Mouse (Mus musculus) testis, adult 2 months (tissue): Measurements from ENCODE around the gene Rpl39. TPM values are rescaled to one million over a fixed set of nuclear protein-coding genes. Genes with fewer than 3 reads are reported as not detected.

Experiments
- H3K27ac ChIP-seq: fragments of 200-500 bp; 2 replicates; pipeline ENCODE4 v1.5.1; 2012; ENCODE audit warnings: low read depth, low read length; ENCODE audit not compliant: control insufficient read depth, insufficient read depth
- H3K27me3 ChIP-seq: fragments of 200-500 bp; 2 replicates; pipeline ENCODE4 v1.6.1; 2012; ENCODE audit warnings: mild to moderate bottlenecking, low read length, moderate library complexity; ENCODE audit not compliant: control insufficient read depth, insufficient read depth
- H3K36me3 ChIP-seq: fragments of 200-500 bp; 2 replicates; pipeline ENCODE4 v1.6.1; 2012; ENCODE audit warnings: mild to moderate bottlenecking, low read length; ENCODE audit not compliant: control insufficient read depth, insufficient read depth
- H3K4me1 ChIP-seq: fragments of 200-500 bp; 2 replicates; pipeline ENCODE4 v1.6.1; 2012; ENCODE audit warnings: low read length; ENCODE audit not compliant: control insufficient read depth, insufficient read depth
- H3K4me3 ChIP-seq: fragments of 200-500 bp; 2 replicates; pipeline ENCODE4 v1.5.1; 2012; ENCODE audit warnings: low read depth, mild to moderate bottlenecking, low read length, moderate library complexity, mixed read lengths; ENCODE audit not compliant: control insufficient read depth
- CTCF ChIP-seq: fragments of 200-500 bp; IDR thresholded peaks from 2 replicates; pipeline ENCODE4 v1.5.1; 2012; ENCODE audit warnings: low read depth, mild to moderate bottlenecking, inconsistent platforms, low read length, moderate library complexity; ENCODE audit not compliant: control insufficient read depth, insufficient read depth, insufficient replicate concordance
- POLR2A ChIP-seq: fragments of 200-500 bp; IDR thresholded peaks from 2 replicates; pipeline ENCODE4 v1.6.1; 2012; ENCODE audit warnings: low read depth, mild to moderate bottlenecking, inconsistent platforms, low read length, moderate library complexity; ENCODE audit not compliant: control insufficient read depth
- polyA plus RNA-seq: library from polyadenylated mRNA; depleted of rRNA; stranded (reverse); fragments of >200 nt; gene quantifications from 2 replicates; pipeline ENCODE4 v1.2.3, GENCODE M21; 2012; rRNA removed

Gene Rpl39
- polyA plus RNA-seq, 1 experiment: 15.2 TPM

- H3K4me3 ChIP-seq: no peak overlapping the region
- no peaks in the 10 kb centered on the region for H3K27me3 ChIP-seq
- no peaks in the 10 kb centered on the region for H3K36me3 ChIP-seq
- H3K27ac ChIP-seq: no peak overlapping the region
- no peaks in the 10 kb centered on the region for H3K4me1 ChIP-seq
- no peak for TF ChIP-seq POLR2A
- no peak for TF ChIP-seq CTCF
Measured at GRCm38 (mm10) chrX:37067299-37067698, 17.9 kb downstream of the Rpl39 start.

DNA sequence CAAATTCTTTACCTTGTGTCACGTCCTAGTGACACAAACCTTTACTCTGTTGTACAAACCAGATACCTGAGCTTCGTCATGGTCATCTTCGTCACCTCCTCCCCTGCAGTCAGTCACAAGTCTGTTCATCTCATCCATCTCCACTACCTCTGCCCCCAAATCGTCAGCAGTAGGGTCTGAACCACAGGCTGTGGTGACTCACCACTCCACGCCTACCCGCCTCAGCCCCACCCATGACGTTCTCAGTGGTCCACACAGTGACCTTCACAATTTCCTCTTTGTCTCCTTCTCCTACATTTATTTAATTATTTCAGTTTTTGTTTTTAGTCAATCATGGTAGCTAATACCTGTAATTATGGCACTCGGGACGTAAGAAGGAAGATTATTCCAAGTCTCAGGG is 21.3 kb downstream of the Rpl39 start:
- Histone ChIP-seq H3K4me3 (no peak overlapping the region), H3K4me1 (no peaks in the 10 kb centered on the region), H3K36me3 (no peaks in the 10 kb centered on the region), H3K27me3 (no peaks in the 10 kb centered on the region), H3K27ac (no peak overlapping the region)
- TF ChIP-seq POLR2A (no peak), CTCF (no peak)

- no peak overlapping the region for H3K27ac ChIP-seq
- H3K36me3 ChIP-seq: no peaks in the 10 kb centered on the region
- peaks cover 17% of the 10 kb centered on the region for H3K4me1 ChIP-seq
- peak overlapping the region; percentile 40 for H3K4me3 ChIP-seq
- no peak for TF ChIP-seq CTCF
- TF ChIP-seq POLR2A: no peak
- no peaks in the 10 kb centered on the region for H3K27me3 ChIP-seq
Measured at GRCm38 (mm10) chrX:37048890-37049823, 36.0 kb downstream of the Rpl39 start.

- Histone ChIP-seq H3K27ac (no peak within 1 kb of the TSS; the same call in 1 of the 2 replicates), H3K27me3 (no peaks in the 10 kb centered on the region), H3K36me3 (no peaks in the 10 kb centered on the region), H3K4me1 (peaks cover 17% of the 10 kb centered on the region), H3K4me3 (peak within 1 kb of the TSS; percentile 40)
- TF ChIP-seq POLR2A (no peak), CTCF (no peak)
Measured at GRCm38 (mm10) chrX:37048066-37048889, 36.9 kb downstream of the Rpl39 start, which contains the start of gene Sowahd. TSS of gene Sowahd (plus strand) at chrX:37048845.

- Histone ChIP-seq H3K4me1 (no peaks in the 10 kb centered on the region), H3K4me3 (no peak overlapping the region), H3K27me3 (no peaks in the 10 kb centered on the region), H3K36me3 (no peaks in the 10 kb centered on the region), H3K27ac (no peak overlapping the region)
- TF ChIP-seq CTCF: peak; percentile 9; the same call in 1 of the 2 replicates
- TF ChIP-seq POLR2A: no peak
Measured at GRCm38 (mm10) chrX:37042726-37043125, 42.5 kb downstream of the Rpl39 start.

Other genes with a start within 250 kb of the Rpl39 start
- gene Ube2a, start 211.5 kb downstream of the Rpl39 start, polyA plus RNA-seq: 20.6 and 25.4 TPM in 2 replicates
- gene C330007P06Rik, start 211.3 kb downstream of the Rpl39 start, polyA plus RNA-seq: 3.7 and 4.7 TPM in 2 replicates
- 0.54 and 0.61 TPM in 2 replicates for gene Nkrf, start 182.5 kb downstream of the Rpl39 start, polyA plus RNA-seq
- 14.6 and 17.9 TPM in 2 replicates for gene Sept6, start 93.6 kb downstream of the Rpl39 start, polyA plus RNA-seq
- gene Sowahd, start 36.6 kb downstream of the Rpl39 start, polyA plus RNA-seq: 2.3 and 2.9 TPM in 2 replicates
- 5.1 and 5.2 TPM in 2 replicates for gene Upf3b, start 24.9 kb upstream of the Rpl39 start, polyA plus RNA-seq
- gene Nkap, start 41.4 kb upstream of the Rpl39 start, polyA plus RNA-seq: 0.22 and 0.41 TPM in 2 replicates
- 6.2 and 8.0 TPM in 2 replicates for gene Akap14, start 83.4 kb upstream of the Rpl39 start, polyA plus RNA-seq
- 154 and 156 TPM in 2 replicates for gene Ndufa1, start 105.8 kb upstream of the Rpl39 start, polyA plus RNA-seq
- 0.13 and 0.32 TPM in 2 replicates for gene Rnf113a1, start 105.8 kb upstream of the Rpl39 start, polyA plus RNA-seq
- gene Gm9, start 125.6 kb upstream of the Rpl39 start, polyA plus RNA-seq: 9.4 and 11.8 TPM in 2 replicates
- gene Rhox1, start 136.9 kb upstream of the Rpl39 start, polyA plus RNA-seq: 0.73 and 0.77 TPM in 2 replicates
- gene Rhox2a, start 159.6 kb upstream of the Rpl39 start, polyA plus RNA-seq: 0.34 and 0.80 TPM in 2 replicates
- 1.4 TPM in 1 of 2 replicates, not detected in the other for gene Rhox3a, start 164.5 kb upstream of the Rpl39 start, polyA plus RNA-seq
- not detected in 2 replicates for gene Rhox4a, start 179.9 kb upstream of the Rpl39 start, polyA plus RNA-seq